Mouse (Mus musculus): ENCODE data around the gene Hs3st5. TPM values are rescaled to one million over a fixed set of nuclear protein-coding genes. Genes with fewer than 3 reads are reported as not detected.

Gene Hs3st5
- polyA plus RNA-seq, 1 experiment from 2014 or later = 5.6 TPM

DNA sequence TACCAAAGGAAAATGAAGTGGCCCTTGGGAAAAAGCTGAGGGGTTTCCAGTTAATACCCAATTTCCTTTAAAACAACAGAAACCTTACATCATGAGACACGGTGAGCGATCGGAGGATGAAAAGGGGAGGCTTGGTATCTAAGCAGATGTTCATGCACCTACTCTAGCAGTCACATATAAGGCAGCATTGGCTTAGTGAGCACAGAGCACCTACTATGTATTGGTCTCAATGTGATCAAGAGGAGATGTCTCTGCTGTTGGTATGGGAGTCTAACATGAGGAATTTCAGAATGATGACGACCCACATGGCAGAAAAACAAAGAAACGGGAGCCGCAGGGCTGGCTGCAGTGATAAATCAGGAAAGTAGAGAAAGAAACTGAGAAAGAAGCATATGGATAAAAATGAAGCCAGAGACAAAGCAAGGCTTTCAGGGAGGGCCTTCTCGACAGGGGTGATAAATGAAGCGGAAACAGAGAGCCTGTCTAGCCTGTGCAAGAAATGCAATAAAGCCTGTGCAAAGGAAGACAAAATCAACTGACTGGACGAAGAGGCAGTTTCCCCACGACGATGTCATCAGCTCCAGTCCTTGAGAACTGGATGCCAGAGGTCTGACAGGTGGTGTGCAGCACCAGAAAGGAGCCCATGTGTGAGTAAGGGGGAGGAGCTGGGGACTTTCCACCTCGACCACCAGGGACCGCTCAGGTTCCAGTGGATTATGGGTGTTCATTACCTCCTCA, 222.9 kb downstream of the Hs3st5 start:
- H3K4me1 ChIP-seq = no peaks in the 10 kb centered on the region
- H3K27me3 ChIP-seq = no peaks in the 10 kb centered on the region
- H3K4me3 ChIP-seq = no peak overlapping the region
- H3K27ac ChIP-seq = no peak overlapping the region
- 64% methylated on average over 13 of the region's 13 CpGs for WGBS
- H3K4me2 ChIP-seq = no peak overlapping the region
- 0 out of 2 replicates have a peak, but pooled peaks have one; percentile 67 for ATAC-seq (ENCODE audit: insufficient number of reproducible peaks, insufficient read depth, low FRiP score, low TSS enrichment, low read depth)
- no peaks in the 10 kb centered on the region for H3K9me3 ChIP-seq
- H3K36me3 ChIP-seq = no peaks in the 10 kb centered on the region
- no peak overlapping the region for H3K9ac ChIP-seq

DNA sequence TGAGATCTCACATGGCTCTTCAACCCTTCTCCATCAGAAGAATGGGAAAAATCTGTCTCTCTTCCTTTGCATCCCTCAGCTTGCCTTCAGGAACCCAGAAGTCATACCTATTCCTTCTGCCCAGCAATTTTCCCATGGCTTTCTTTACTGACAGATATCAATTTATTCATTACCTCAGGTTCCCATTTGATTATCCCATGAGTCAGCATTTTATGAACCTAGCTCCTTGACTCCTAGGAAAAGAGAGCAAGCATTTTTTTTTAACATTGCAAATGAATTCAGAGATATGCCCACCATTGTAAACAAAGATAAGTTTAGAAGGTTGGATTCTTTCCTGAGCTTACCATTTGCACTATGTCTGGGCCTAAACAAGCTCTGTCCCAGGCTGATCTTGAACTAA, 232.8 kb downstream of the Hs3st5 start:
- no peaks in the 10 kb centered on the region for H3K27me3 ChIP-seq
- H3K27ac ChIP-seq = no peak overlapping the region
- H3K9ac ChIP-seq = no peak overlapping the region
- H3K36me3 ChIP-seq = no peaks in the 10 kb centered on the region
- H3K4me2 ChIP-seq = no peak overlapping the region
- no peak overlapping the region for H3K4me3 ChIP-seq
- no peak for ATAC-seq (ENCODE audit: insufficient number of reproducible peaks, insufficient read depth, low FRiP score, low TSS enrichment, low read depth)
- no peaks in the 10 kb centered on the region for H3K4me1 ChIP-seq
- no peaks in the 10 kb centered on the region for H3K9me3 ChIP-seq

DNA sequence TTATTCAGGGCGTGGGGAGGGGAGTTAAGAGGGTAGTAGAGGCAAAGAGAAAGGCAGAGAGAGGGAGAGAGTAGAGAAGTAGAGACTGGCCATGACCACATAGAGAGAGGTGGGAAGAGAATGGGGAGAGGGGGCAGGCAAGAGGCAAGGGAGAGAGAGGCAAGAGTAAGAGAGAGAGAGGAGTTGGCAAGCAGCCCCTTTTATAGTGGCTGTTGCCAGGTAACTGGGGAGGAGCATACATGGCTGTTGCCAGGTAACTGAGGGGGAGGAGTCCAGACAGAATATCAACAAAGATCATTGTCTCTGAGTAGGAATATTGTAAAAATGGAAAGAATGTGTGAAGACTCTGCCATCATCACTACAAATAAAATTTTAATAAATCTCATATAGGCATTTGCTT, 243.4 kb downstream of the Hs3st5 start:
- ATAC-seq (ENCODE audit: insufficient number of reproducible peaks, insufficient read depth, low FRiP score, low TSS enrichment, low read depth) = no peak
- no peaks in the 10 kb centered on the region for H3K4me1 ChIP-seq

DNA sequence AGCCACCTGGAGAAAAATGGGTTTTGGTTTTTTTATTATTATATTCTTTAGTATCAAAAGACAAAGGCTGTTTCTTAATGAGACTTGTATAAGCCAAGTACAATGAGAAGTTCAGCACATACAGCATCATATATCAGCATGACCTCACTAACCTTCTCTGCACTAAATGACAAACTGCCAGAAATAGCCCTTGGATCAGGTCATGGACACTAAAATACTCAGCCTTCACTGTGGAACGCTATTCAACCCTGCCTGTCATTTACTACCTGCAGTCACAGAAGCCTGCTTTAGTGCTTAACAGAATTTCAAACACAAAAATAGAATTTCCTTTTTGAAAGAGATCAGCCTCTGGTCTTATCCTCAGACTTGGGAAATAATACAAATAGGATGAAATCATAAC, 247.9 kb downstream of the Hs3st5 start:
- Histone ChIP-seq H3K4me2 (no peak overlapping the region), H3K4me3 (no peak overlapping the region), H3K27me3 (no peaks in the 10 kb centered on the region), H3K36me3 (no peaks in the 10 kb centered on the region), H3K9me3 (no peaks in the 10 kb centered on the region), H3K9ac (no peak overlapping the region), H3K27ac (no peak overlapping the region), H3K4me1 (no peaks in the 10 kb centered on the region)
- ATAC-seq (ENCODE audit: insufficient number of reproducible peaks, insufficient read depth, low FRiP score, low TSS enrichment, low read depth) = no peak
- 44% methylated on average over 1 of the region's 1 CpGs for WGBS

More for the DNA sequence above, 243.4 kb downstream of the Hs3st5 start:
- no peak overlapping the region for H3K9ac ChIP-seq
- 63% methylated on average over 1 of the region's 1 CpGs for WGBS
- H3K4me2 ChIP-seq = no peak overlapping the region
- no peaks in the 10 kb centered on the region for H3K9me3 ChIP-seq
- no peaks in the 10 kb centered on the region for H3K36me3 ChIP-seq
- H3K4me3 ChIP-seq = no peak overlapping the region
- no peak overlapping the region for H3K27ac ChIP-seq
- no peaks in the 10 kb centered on the region for H3K27me3 ChIP-seq

DNA sequence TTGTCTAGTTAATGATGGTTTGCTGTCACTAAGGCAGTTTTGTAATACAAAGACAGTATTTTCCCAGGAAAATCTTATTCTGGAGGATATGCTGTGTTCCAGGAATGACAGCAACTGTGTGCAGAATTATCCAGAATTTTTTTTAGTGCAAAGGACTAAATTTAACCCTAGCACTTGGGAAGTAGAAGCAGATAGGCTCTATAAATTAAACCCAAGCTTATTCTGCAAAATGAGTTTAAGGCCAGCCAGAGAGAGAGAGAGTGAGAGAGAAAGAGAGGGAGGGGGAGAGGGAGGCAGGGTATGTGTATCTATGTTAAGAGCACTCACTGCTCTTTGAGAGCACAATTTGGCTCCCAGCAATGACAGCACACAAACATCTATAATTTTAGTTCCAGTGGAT, 267.0 kb downstream of the Hs3st5 start:
- Histone ChIP-seq H3K27me3 (no peaks in the 10 kb centered on the region), H3K4me1 (no peaks in the 10 kb centered on the region), H3K4me2 (no peak overlapping the region), H3K27ac (no peak overlapping the region), H3K4me3 (no peak overlapping the region), H3K36me3 (no peaks in the 10 kb centered on the region), H3K9ac (no peak overlapping the region), H3K9me3 (no peaks in the 10 kb centered on the region)
- no peak for ATAC-seq (ENCODE audit: insufficient number of reproducible peaks, insufficient read depth, low FRiP score, low TSS enrichment, low read depth)

DNA sequence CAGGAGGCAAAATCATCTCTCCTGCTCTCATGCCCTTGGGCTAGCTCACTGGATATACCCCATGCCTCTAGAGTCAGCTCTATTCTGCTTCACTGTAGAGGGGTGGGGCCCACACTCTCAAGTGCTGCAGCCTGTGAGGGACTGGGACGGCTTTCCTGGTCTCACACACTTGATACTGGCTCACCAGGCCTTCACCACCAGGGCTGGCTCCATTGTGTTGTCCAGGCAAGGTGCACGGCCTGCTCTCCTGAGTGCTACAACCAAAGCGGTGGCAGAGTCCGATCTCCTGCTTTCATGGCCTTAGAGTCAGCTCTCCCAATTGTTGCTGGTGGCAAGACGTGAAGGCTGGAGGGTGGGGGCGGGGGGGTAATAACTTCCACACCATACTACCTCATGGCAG, 268.3 kb downstream of the Hs3st5 start:
- H3K36me3 ChIP-seq = no peaks in the 10 kb centered on the region
- H3K27me3 ChIP-seq = no peaks in the 10 kb centered on the region
- no peak overlapping the region for H3K27ac ChIP-seq
- no peak for ATAC-seq (ENCODE audit: insufficient number of reproducible peaks, insufficient read depth, low FRiP score, low TSS enrichment, low read depth)
- no peaks in the 10 kb centered on the region for H3K9me3 ChIP-seq
- no peak overlapping the region for H3K9ac ChIP-seq
- no peak overlapping the region for H3K4me3 ChIP-seq
- WGBS = 77% methylated on average over 6 of the region's 6 CpGs
- no peak overlapping the region for H3K4me2 ChIP-seq
- H3K4me1 ChIP-seq = no peaks in the 10 kb centered on the region

DNA sequence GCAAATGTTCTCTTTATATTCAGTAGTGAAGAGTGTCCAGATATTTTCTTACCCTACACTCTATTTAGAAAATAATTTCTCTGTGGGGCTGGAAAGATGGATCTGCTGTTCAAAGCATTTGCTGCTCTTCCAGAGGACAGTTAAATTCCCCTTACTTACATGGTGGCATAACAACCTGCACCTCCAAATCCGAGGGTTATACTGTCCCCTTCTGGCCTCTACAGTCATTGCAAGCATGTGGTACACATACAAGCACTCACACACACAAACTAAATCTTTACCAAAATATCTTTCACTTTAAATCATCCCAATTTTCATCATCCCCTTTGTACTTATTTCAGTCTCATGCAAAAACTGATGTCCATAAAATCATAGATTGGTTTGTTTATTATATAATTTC, 275.0 kb downstream of the Hs3st5 start:
- H3K4me2 ChIP-seq = no peak overlapping the region
- no peak for ATAC-seq (ENCODE audit: insufficient number of reproducible peaks, insufficient read depth, low FRiP score, low TSS enrichment, low read depth)
- no peaks in the 10 kb centered on the region for H3K9me3 ChIP-seq
- no peak overlapping the region for H3K27ac ChIP-seq
- H3K36me3 ChIP-seq = no peaks in the 10 kb centered on the region
- no peaks in the 10 kb centered on the region for H3K4me1 ChIP-seq
- no peak overlapping the region for H3K9ac ChIP-seq
- H3K4me3 ChIP-seq = no peak overlapping the region
- no peaks in the 10 kb centered on the region for H3K27me3 ChIP-seq
- 57% methylated on average over 1 of the region's 1 CpGs for WGBS

DNA sequence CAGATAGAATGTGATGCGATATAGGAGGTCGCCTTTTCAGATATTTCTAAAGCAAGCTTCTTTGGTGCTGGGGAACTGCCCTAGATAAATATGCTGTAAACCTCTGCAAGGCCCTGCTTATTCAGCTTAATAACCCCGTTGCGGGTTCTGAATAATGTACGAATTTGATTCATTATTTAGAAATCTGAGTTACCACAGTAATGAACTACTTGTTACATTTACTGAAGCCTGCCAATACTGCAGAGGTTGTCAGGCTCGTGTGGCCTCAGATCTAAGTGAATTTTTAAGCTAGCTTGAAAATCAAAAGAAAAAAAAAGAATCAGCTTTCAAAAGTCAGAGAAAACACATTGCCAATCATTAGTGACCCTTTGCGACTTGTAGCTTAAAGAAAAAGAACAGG, 280.4 kb downstream of the Hs3st5 start:
- ATAC-seq (ENCODE audit: insufficient number of reproducible peaks, insufficient read depth, low FRiP score, low TSS enrichment, low read depth) = no peak
- no peaks in the 10 kb centered on the region for H3K36me3 ChIP-seq
- H3K9me3 ChIP-seq = no peaks in the 10 kb centered on the region
- no peaks in the 10 kb centered on the region for H3K27me3 ChIP-seq
- no peak overlapping the region for H3K9ac ChIP-seq
- no peak overlapping the region for H3K27ac ChIP-seq
- no peak overlapping the region for H3K4me3 ChIP-seq
- WGBS = 82% methylated on average over 7 of the region's 7 CpGs
- no peak overlapping the region for H3K4me2 ChIP-seq
- H3K4me1 ChIP-seq = no peaks in the 10 kb centered on the region

DNA sequence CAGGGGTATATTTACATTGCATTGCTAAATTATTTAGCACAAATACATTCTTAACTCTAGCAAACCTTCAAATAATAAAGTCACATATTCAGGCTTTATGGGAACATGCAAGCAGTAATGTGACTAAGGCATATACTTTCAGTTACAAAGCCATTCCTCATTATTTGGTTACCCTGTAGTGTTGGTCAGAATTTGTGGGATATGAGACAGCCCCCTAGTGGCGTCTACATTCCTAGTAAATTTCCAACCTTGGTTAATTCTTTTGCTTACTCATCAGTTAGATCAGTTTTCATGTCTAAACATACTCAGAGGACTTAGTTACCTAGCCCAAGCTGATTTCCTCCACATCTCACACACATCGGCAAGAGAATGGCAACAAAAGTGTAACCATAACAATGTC, 285.2 kb downstream of the Hs3st5 start:
- H3K4me1 ChIP-seq = no peaks in the 10 kb centered on the region
- no peak overlapping the region for H3K4me3 ChIP-seq
- H3K27ac ChIP-seq = no peak overlapping the region
- no peak overlapping the region for H3K4me2 ChIP-seq
- 24% methylated on average over 2 of the region's 2 CpGs for WGBS
- ATAC-seq (ENCODE audit: insufficient number of reproducible peaks, insufficient read depth, low FRiP score, low TSS enrichment, low read depth) = no peak
- no peaks in the 10 kb centered on the region for H3K36me3 ChIP-seq
- no peak overlapping the region for H3K9ac ChIP-seq
- H3K27me3 ChIP-seq = no peaks in the 10 kb centered on the region
- no peaks in the 10 kb centered on the region for H3K9me3 ChIP-seq

DNA sequence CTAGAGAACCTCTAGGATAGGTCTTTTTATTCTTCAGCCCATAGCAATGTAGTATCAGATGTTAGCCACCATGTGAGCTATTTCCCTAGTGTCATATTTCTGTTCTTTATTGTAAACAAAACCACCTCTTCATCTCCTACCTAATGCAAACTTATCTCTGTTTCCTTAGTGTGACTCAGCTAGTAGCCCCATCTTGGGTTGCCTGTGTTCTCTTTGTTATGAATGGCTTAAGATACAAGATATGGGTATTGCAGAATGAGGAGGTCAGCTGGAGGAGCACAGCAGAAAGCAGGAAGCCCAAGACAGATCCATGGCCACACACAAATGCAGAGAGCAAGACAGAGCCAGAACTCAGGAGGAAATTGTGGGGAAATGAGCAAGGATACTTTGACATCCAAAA, 288.7 kb downstream of the Hs3st5 start:
- Histone ChIP-seq H3K27me3 (no peaks in the 10 kb centered on the region), H3K9ac (no peak overlapping the region), H3K27ac (no peak overlapping the region), H3K4me1 (no peaks in the 10 kb centered on the region), H3K36me3 (no peaks in the 10 kb centered on the region), H3K4me3 (no peak overlapping the region), H3K4me2 (no peak overlapping the region), H3K9me3 (no peaks in the 10 kb centered on the region)
- ATAC-seq (ENCODE audit: insufficient number of reproducible peaks, insufficient read depth, low FRiP score, low TSS enrichment, low read depth) = peak; percentile 52

DNA sequence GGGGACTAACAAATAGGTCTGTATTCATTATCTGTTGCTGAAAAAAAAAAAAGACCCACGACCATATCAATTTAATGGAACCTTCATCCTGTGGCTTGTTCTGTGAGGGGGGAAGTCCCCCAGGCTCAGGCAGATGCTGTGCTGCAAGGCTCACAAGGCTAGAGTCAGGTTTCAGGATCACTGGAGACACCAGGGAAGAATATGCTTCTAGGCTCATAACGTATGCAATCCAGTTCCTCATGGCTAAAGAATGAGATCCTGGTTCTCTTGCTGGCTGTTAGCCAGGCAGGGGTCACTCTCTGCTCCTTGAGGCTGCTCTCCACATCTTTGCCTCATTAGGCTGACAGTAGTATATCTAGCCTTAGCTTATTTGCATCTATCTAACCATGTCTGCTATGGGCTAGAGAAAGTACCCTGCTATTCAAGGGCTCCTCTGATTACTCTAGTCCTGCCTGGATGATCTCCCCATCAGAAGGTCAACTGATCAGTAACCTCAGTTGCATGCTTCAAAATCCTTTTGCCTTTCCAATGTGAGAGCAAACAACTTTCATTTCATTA, 294.4 kb downstream of the Hs3st5 start:
- peaks cover 5% of the 10 kb centered on the region; the same call in 1 of the 2 replicates for H3K4me1 ChIP-seq
- H3K27ac ChIP-seq = no peak overlapping the region
- no peaks in the 10 kb centered on the region for H3K36me3 ChIP-seq
- no peak overlapping the region for H3K4me3 ChIP-seq
- no peaks in the 10 kb centered on the region for H3K9me3 ChIP-seq
- ATAC-seq (ENCODE audit: insufficient number of reproducible peaks, insufficient read depth, low FRiP score, low TSS enrichment, low read depth) = no peak
- H3K9ac ChIP-seq = no peak overlapping the region
- H3K4me2 ChIP-seq = no peak overlapping the region
- WGBS = 7% methylated on average over 2 of the region's 2 CpGs
- no peaks in the 10 kb centered on the region for H3K27me3 ChIP-seq

DNA sequence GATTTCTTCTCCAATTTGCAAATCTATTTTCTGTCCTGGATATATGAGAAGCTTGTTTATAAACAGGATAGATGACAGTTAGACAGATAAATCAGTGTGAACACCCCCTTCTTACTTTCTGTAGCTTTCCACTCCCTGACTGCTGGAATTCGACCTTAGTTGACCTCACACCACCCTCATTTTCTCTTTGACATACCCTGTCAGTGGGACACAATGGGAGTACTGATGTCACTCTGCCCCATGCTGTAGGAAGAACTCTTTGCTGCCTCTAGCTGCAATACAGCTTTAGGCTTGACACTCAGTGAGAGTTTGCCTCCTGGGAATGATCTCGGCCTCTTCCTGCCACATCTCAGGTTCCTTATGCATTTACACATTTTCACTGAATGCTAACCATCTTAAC, 297.1 kb downstream of the Hs3st5 start:
- WGBS = 7% methylated on average over 2 of the region's 2 CpGs
- Histone ChIP-seq H3K27ac (no peak overlapping the region), H3K9ac (no peak overlapping the region), H3K36me3 (no peaks in the 10 kb centered on the region), H3K4me1 (peaks cover 5% of the 10 kb centered on the region; the same call in 1 of the 2 replicates), H3K27me3 (no peaks in the 10 kb centered on the region), H3K4me2 (no peak overlapping the region), H3K4me3 (no peak overlapping the region), H3K9me3 (no peaks in the 10 kb centered on the region)
- no peak for ATAC-seq (ENCODE audit: insufficient number of reproducible peaks, insufficient read depth, low FRiP score, low TSS enrichment, low read depth)

Data from embryonic facial prominence, embryonic 13.5 days (tissue).